Mouse (Mus musculus) heart, postnatal 0 days (tissue): ENCODE measurements around the gene Foxp4. TPM values are rescaled to one million over a fixed set of nuclear protein-coding genes. Genes with fewer than 3 reads are reported as not detected.

Experiments used
- ATAC-seq: fragments of 200-750 bp; cut with Nextera tagmentation; 2 replicates; pipeline ENCODE4 v1.8.0; 2017; ENCODE audit warnings: low read depth, moderate number of reproducible peaks, moderate library complexity; ENCODE audit not compliant: insufficient read depth
- DNase-seq: peaks from one replicate; pipeline ENCODE4 v3.0.0-alpha.2; 2016; ENCODE audit warnings: low spot score
- H3K27ac ChIP-seq: fragments of 300-500 bp; sonication (generic); 2 replicates; pipeline ENCODE4 v1.5.1; 2014; ENCODE audit warnings: low read depth, mild to moderate bottlenecking
- H3K27me3 ChIP-seq: fragments of 300-500 bp; sonication (generic); 2 replicates; pipeline ENCODE4 v1.6.1; 2014; ENCODE audit warnings: low read length, mixed read lengths; ENCODE audit not compliant: control insufficient read depth, insufficient read depth
- H3K36me3 ChIP-seq: fragments of 300-500 bp; sonication (generic); replicated peaks from 2 replicates; pipeline ENCODE4 v1.6.1; 2014; ENCODE audit warnings: low read length, mixed read lengths; ENCODE audit not compliant: control insufficient read depth, insufficient read depth
- H3K4me1 ChIP-seq: fragments of 300-500 bp; sonication (generic); 2 replicates; pipeline ENCODE4 v1.6.1; 2014; ENCODE audit warnings: antibody characterized with exemption; ENCODE audit not compliant: control insufficient read depth, insufficient read depth
- H3K4me2 ChIP-seq: fragments of 300-500 bp; sonication (generic); 2 replicates; pipeline ENCODE4 v1.6.1; 2014; ENCODE audit warnings: low read depth, mild to moderate bottlenecking, low read length, moderate library complexity
- H3K4me3 ChIP-seq: fragments of 300-500 bp; sonication (generic); 2 replicates; pipeline ENCODE4 v1.5.1; 2014; ENCODE audit warnings: low read depth, low read length
- H3K9ac ChIP-seq: fragments of 300-500 bp; sonication (generic); replicated peaks from 2 replicates; pipeline ENCODE4 v1.6.1; 2014; ENCODE audit warnings: low read depth, low read length, mixed read lengths
- H3K9me3 ChIP-seq: fragments of 300-500 bp; sonication (generic); replicated peaks from 2 replicates; pipeline ENCODE4 v1.6.1; 2016; ENCODE audit warnings: low read length; ENCODE audit not compliant: control insufficient read depth
- CTCF ChIP-seq: IDR thresholded peaks from 2 replicates; pipeline ENCODE4 v1.5.1; 2016; ENCODE audit warnings: antibody characterized with exemption, control low read depth, low read depth
- EP300 ChIP-seq: IDR thresholded peaks from 2 replicates; pipeline ENCODE4 v1.6.1; 2016; ENCODE audit warnings: antibody characterized with exemption, low read depth
- WGBS: fragments of 180-500 bp; shearing (Covaris S2); extraction: QIAGEN DNeasy Blood & Tissue Kit; methylation state at CpG from one replicate; pipeline ENCODE4 v1.1.7; 2014; 5-methylcytosine and 5-hydroxymethylcytosine counted together
- polyA plus RNA-seq: library from polyadenylated mRNA; unstranded; fragments of >200 nt; fragmentation: Nextera tagmentation; extraction: Ambion mirVana; gene quantifications from 2 replicates; pipeline ENCODE4 v1.2.1, GENCODE M21; 2015
- total RNA-seq: library from RNA; depleted of rRNA; stranded (reverse); fragments of >200 nt; gene quantifications from 2 replicates; pipeline ENCODE4 v1.2.3, GENCODE M21; 2014; ENCODE audit warnings: low replicate concordance

Gene Foxp4
- total and polyA plus RNA-seq, 2 experiments from 2014 or later: 3.3 to 21.0 TPM

DNA sequence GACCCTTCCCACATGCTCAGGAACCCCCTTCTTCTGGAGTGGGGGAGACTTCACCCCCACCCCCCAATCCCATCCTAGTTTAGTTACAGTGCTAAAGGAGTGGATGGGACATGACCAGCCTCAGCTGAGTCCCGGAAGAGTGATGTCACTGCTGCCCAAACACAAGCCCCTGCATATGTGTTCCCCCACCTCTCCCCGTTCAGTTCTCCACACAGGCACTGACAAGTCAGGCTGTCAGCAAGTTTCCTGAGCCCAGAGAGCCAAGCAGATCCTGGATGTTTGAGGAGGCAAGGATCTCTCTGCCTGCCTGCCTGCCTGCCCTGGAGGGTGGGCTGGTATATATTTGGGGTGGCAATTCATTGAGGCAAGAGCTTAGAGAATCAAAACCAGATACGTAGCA, 45.2 kb downstream of the Foxp4 start:
- DNase-seq (peak; percentile 39), ATAC-seq (peak; percentile 37; the same call in 1 of the 2 replicates)
- Histone ChIP-seq H3K4me2 (no peak overlapping the region), H3K4me3 (no peak overlapping the region), H3K4me1 (peaks cover 9% of the 10 kb centered on the region), H3K27ac (no peak overlapping the region), H3K9ac (no peak overlapping the region), H3K27me3 (no peaks in the 10 kb centered on the region), H3K36me3 (peaks cover 7% of the 10 kb centered on the region; the same call in 1 of the 2 replicates), H3K9me3 (no peaks in the 10 kb centered on the region)
- WGBS: 38% methylated on average over 3 of the region's 3 CpGs
- TF ChIP-seq CTCF (no peak), EP300 (no peak)

DNA sequence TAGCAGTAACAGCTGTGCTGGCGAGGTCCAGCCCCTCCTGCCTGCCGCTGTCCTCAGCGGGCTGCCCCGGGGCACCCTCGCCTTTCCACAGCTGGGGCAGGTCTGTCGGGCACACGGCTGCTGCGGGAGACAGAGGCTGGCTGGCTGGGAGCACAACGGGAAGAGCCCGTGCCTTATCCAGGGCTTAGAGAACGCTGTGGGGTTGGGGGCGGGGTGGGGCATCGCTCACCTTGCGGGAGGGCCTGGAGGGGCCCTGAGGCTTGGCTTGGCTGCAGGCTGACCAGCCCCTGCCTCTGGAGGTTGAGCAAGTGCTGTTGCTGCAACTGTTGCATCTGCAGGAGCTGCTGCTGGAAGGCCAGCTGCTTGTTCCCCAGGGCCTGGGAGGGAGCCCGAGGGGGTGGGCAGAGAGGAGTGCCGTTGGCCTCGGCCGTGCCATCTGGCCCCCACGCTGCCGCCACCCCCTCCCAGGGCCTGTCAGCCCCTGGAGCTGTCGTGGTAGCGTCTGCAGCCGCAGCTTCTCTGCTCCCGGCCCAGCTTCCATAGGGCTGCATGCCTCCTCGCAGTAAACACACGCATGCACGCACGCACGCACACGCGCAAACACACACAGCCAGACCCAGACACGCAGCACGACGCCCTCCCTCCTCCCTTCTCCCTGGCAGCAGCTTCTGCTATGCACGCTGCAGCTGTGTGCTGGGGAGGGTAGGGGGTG, 45.9 kb downstream of the Foxp4 start:
- H3K4me3 ChIP-seq: peak overlapping the region; percentile 17; the same call in 1 of the 2 replicates
- DNase-seq (no peak), ATAC-seq (peak; percentile 18)
- H3K36me3 ChIP-seq: peaks cover 7% of the 10 kb centered on the region; the same call in 1 of the 2 replicates
- peak overlapping the region; percentile 45 for H3K4me2 ChIP-seq
- 39% methylated on average over 31 of the region's 35 CpGs for WGBS
- H3K9ac ChIP-seq: 0 out of 2 replicates have a peak overlapping the region, but pooled peaks have one; percentile 3
- H3K27me3 ChIP-seq: no peaks in the 10 kb centered on the region
- H3K4me1 ChIP-seq: peaks cover 9% of the 10 kb centered on the region
- TF ChIP-seq CTCF (no peak), EP300 (no peak)
- H3K27ac ChIP-seq: no peak overlapping the region
- no peaks in the 10 kb centered on the region for H3K9me3 ChIP-seq

DNA sequence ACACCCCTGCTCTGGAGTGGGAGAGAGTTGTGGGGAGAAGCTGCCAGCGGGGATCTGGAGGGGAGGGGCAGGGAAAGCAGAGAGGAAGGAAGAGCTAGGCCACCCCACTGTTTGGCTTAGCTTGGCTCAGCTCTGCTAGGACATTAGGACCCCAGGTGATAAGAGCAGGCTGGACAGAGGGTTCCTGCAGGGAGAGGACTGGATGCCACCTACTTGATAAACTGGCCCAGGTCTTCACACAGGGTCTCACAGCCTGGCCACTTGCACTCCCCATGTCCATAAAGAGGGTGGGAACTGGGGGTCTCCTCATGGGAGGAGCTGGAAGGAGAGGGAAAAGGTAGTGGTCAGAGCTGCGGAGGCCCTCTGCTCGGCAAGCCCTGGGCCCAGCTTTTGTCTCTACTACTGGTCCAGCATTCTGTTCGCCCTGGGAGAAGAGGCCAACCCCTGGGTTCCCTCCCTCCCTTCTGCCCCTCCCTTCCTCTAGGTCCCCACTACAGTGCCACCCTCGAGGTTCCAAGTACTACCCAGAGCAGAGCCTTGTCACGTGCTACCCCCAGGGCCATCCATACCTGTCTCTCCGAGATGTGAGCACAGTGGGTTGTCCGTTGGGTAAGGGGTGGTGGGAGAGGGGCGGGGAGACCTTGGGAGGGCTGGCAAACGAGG, 46.6 kb downstream of the Foxp4 start:
- H3K9me3 ChIP-seq: no peaks in the 10 kb centered on the region
- DNase-seq (no peak), ATAC-seq (no peak)
- 67% methylated on average over 10 of the region's 10 CpGs for WGBS
- no peak overlapping the region for H3K9ac ChIP-seq
- no peak overlapping the region for H3K27ac ChIP-seq
- peaks cover 9% of the 10 kb centered on the region for H3K4me1 ChIP-seq
- TF ChIP-seq CTCF: no peak
- TF ChIP-seq EP300: no peak
- H3K4me3 ChIP-seq: no peak overlapping the region
- H3K36me3 ChIP-seq: peaks cover 7% of the 10 kb centered on the region; the same call in 1 of the 2 replicates
- no peaks in the 10 kb centered on the region for H3K27me3 ChIP-seq
- H3K4me2 ChIP-seq: no peak overlapping the region

GRCm38 (mm10) chr17:47876776-47877714, 47.4 kb downstream of the Foxp4 start:
- H3K27me3 ChIP-seq: no peaks in the 10 kb centered on the region
- peaks cover 9% of the 10 kb centered on the region for H3K4me1 ChIP-seq
- 66% methylated on average over 26 of the region's 26 CpGs for whole genome bisulfite sequencing
- no peak for ATAC-seq
- TF ChIP-seq CTCF (no peak), EP300 (no peak)
- H3K4me3 ChIP-seq: no peak overlapping the region
- H3K9ac ChIP-seq: no peak overlapping the region
- H3K9me3 ChIP-seq: no peaks in the 10 kb centered on the region
- no peak for DNase-seq
- no peak overlapping the region for H3K4me2 ChIP-seq
- no peak overlapping the region for H3K27ac ChIP-seq
- peaks cover 7% of the 10 kb centered on the region; the same call in 1 of the 2 replicates for H3K36me3 ChIP-seq

GRCm38 (mm10) chr17:47873341-47873791, 51.1 kb downstream of the Foxp4 start:
- no peak overlapping the region for H3K9ac ChIP-seq
- H3K4me3 ChIP-seq: peak overlapping the region; percentile 22; the same call in 1 of the 2 replicates
- peaks cover 20% of the 10 kb centered on the region for H3K36me3 ChIP-seq
- DNase-seq (peak; percentile 84), ATAC-seq (peak; percentile 66)
- TF ChIP-seq CTCF (peak; percentile 84), EP300 (no peak)
- no peak overlapping the region; the same call in 1 of the 2 replicates for H3K27ac ChIP-seq
- peak overlapping the region; percentile 47 for H3K4me2 ChIP-seq
- H3K9me3 ChIP-seq: no peaks in the 10 kb centered on the region
- no peaks in the 10 kb centered on the region for H3K27me3 ChIP-seq
- peaks cover under 1% of the 10 kb centered on the region; the same call in 1 of the 2 replicates for H3K4me1 ChIP-seq
- WGBS: 9% methylated on average over 9 of the region's 9 CpGs
